Mouse (Mus musculus): ENCODE data around the gene Slc25a21. TPM values are rescaled to one million over a fixed set of nuclear protein-coding genes. Genes with fewer than 3 reads are reported as not detected.

Slc25a21 gene
- polyA plus RNA-seq, 1 experiment from 2014 or later = 0.23 TPM

- no peaks in the 10 kb centered on the region for H3K4me1 ChIP-seq (ENCODE audit: control insufficient read depth, insufficient read depth, low read length)
- H3K9me3 ChIP-seq (ENCODE audit: control insufficient read depth, low read length) = no peaks in the 10 kb centered on the region
- peaks cover 9% of the 10 kb centered on the region for H3K27me3 ChIP-seq (ENCODE audit: control insufficient read depth, insufficient read depth, low read length)
- H3K9ac ChIP-seq (replicated peaks; ENCODE audit: low read depth, low read length) = no peak overlapping the region
- H3K36me3 ChIP-seq (ENCODE audit: control insufficient read depth, insufficient read depth, low read length) = no peaks in the 10 kb centered on the region
- no peak overlapping the region for H3K4me3 ChIP-seq (ENCODE audit: low read depth, low read length)
- no peak overlapping the region for H3K4me2 ChIP-seq (ENCODE audit: low read depth, low read length)
- ATAC-seq (ENCODE audit: low read depth) = no peak
- no peak overlapping the region for H3K27ac ChIP-seq (ENCODE audit: low read depth, low read length)
- 39% methylated on average over 3 of the region's 3 CpGs for WGBS
Measured at GRCm38 (mm10) chr12:56674726-56675125, 522.5 kb downstream of the Slc25a21 start.

- H3K4me2 ChIP-seq (ENCODE audit: low read depth, low read length) = no peak overlapping the region
- WGBS = 92% methylated on average over 9 of the region's 9 CpGs
- no peak overlapping the region for H3K27ac ChIP-seq (ENCODE audit: low read depth, low read length)
- H3K9me3 ChIP-seq (ENCODE audit: control insufficient read depth, low read length) = no peaks in the 10 kb centered on the region
- no peak overlapping the region for H3K9ac ChIP-seq (replicated peaks; ENCODE audit: low read depth, low read length)
- no peaks in the 10 kb centered on the region for H3K27me3 ChIP-seq (ENCODE audit: control insufficient read depth, insufficient read depth, low read length)
- H3K36me3 ChIP-seq (ENCODE audit: control insufficient read depth, insufficient read depth, low read length) = no peaks in the 10 kb centered on the region
- H3K4me1 ChIP-seq (ENCODE audit: control insufficient read depth, insufficient read depth, low read length) = no peaks in the 10 kb centered on the region
- H3K4me3 ChIP-seq (ENCODE audit: low read depth, low read length) = no peak overlapping the region
- no peak for ATAC-seq (ENCODE audit: low read depth)
Measured at GRCm38 (mm10) chr12:56670795-56671194, 526.5 kb downstream of the Slc25a21 start.

GRCm38 (mm10) chr12:56669451-56670122 lies 527.7 kb downstream of the Slc25a21 start:
- no peaks in the 10 kb centered on the region for H3K4me1 ChIP-seq (ENCODE audit: control insufficient read depth, insufficient read depth, low read length)
- WGBS = 72% methylated on average over 9 of the region's 9 CpGs

More at GRCm38 (mm10) chr12:56669451-56670122, 527.7 kb downstream of the Slc25a21 start:
- Histone ChIP-seq H3K27ac (ENCODE audit: low read depth, low read length) (no peak overlapping the region), H3K4me2 (ENCODE audit: low read depth, low read length) (no peak overlapping the region), H3K27me3 (ENCODE audit: control insufficient read depth, insufficient read depth, low read length) (no peaks in the 10 kb centered on the region), H3K9ac (replicated peaks; ENCODE audit: low read depth, low read length) (no peak overlapping the region), H3K4me3 (ENCODE audit: low read depth, low read length) (no peak overlapping the region), H3K36me3 (ENCODE audit: control insufficient read depth, insufficient read depth, low read length) (no peaks in the 10 kb centered on the region), H3K9me3 (ENCODE audit: control insufficient read depth, low read length) (no peaks in the 10 kb centered on the region)
- no peak for ATAC-seq (ENCODE audit: low read depth)

Other genes with a start within 250 kb of the Slc25a21 start
- 22.2 and 27.4 TPM in 2 replicates for gene Prps1l3, start 32.9 kb upstream of the Slc25a21 start, polyA plus RNA-seq (2014; fragmentation: Nextera tagmentation; extraction: Ambion mirVana)
- 5.1 TPM in 2 replicates for gene Mipol1, start 33.0 kb upstream of the Slc25a21 start, polyA plus RNA-seq (2014; fragmentation: Nextera tagmentation; extraction: Ambion mirVana)

Data from neural tube, embryonic 14.5 days (tissue).